Mouse (Mus musculus): ENCODE measurements around the gene Cdx2. TPM values are rescaled to one million over a fixed set of nuclear protein-coding genes. Genes with fewer than 3 reads are reported as not detected.

The Cdx2 gene
- total RNA-seq, 4 experiments from 2014 or later, result not detected

- no peak for DNase-seq (ENCODE audit: low spot score in 2 of 2)
Measured at GRCm38 (mm10) chr5:147293127-147293910, 13.8 kb downstream of the Cdx2 start.

- DNase-seq (ENCODE audit: low spot score in 2 of 2), result no peak
Measured at GRCm38 (mm10) chr5:147292506-147293120, 14.5 kb downstream of the Cdx2 start.

GRCm38 (mm10) chr5:147291764-147292505 is 15.1 kb downstream of the Cdx2 start:
- no peak for DNase-seq (ENCODE audit: low spot score in 2 of 2)

- DNase-seq (ENCODE audit: low spot score in 2 of 2), result no peak
Measured at GRCm38 (mm10) chr5:147284365-147284764, 22.7 kb downstream of the Cdx2 start.

- DNase-seq (ENCODE audit: low spot score in 2 of 2), result no peak
Measured at GRCm38 (mm10) chr5:147277547-147277925, 29.5 kb downstream of the Cdx2 start.

GRCm38 (mm10) chr5:147276701-147277546 is 30.1 kb downstream of the Cdx2 start:
- no peak for DNase-seq (ENCODE audit: low spot score in 2 of 2)

- DNase-seq (ENCODE audit: low spot score in 2 of 2), result no peak
Measured at GRCm38 (mm10) chr5:147275761-147276160, 31.3 kb downstream of the Cdx2 start.

GRCm38 (mm10) chr5:147274174-147275141 is 32.6 kb downstream of the Cdx2 start:
- DNase-seq (ENCODE audit: low spot score in 2 of 2), result no peak

- DNase-seq (ENCODE audit: low spot score in 2 of 2), result no peak
Measured at GRCm38 (mm10) chr5:147272808-147273345, 34.2 kb downstream of the Cdx2 start.

GRCm38 (mm10) chr5:147272046-147272807 is 34.8 kb downstream of the Cdx2 start:
- DNase-seq (ENCODE audit: low spot score in 2 of 2), result no peak

- no peak for DNase-seq (ENCODE audit: low spot score in 2 of 2)
Measured at GRCm38 (mm10) chr5:147270673-147271655, 36.1 kb downstream of the Cdx2 start.

- no peak for DNase-seq (ENCODE audit: low spot score in 2 of 2)
Measured at GRCm38 (mm10) chr5:147269926-147270672, 37.0 kb downstream of the Cdx2 start, which contains the start of gene Pdx1. TSS of gene Pdx1 (plus strand) at chr5:147269959.

GRCm38 (mm10) chr5:147269371-147269770 is 37.7 kb downstream of the Cdx2 start:
- no peak for DNase-seq (ENCODE audit: low spot score in 2 of 2)

- DNase-seq (ENCODE audit: low spot score in 2 of 2), result no peak
Measured at GRCm38 (mm10) chr5:147268728-147269127, 38.3 kb downstream of the Cdx2 start.

- DNase-seq (ENCODE audit: low spot score in 2 of 2), result no peak
Measured at GRCm38 (mm10) chr5:147267434-147267833, 39.6 kb downstream of the Cdx2 start.

GRCm38 (mm10) chr5:147263945-147264344 is 43.1 kb downstream of the Cdx2 start:
- no peak for DNase-seq (ENCODE audit: low spot score in 2 of 2)

GRCm38 (mm10) chr5:147261899-147262541 is 45.0 kb downstream of the Cdx2 start:
- no peak for DNase-seq (ENCODE audit: low spot score in 2 of 2)
